Mouse (Mus musculus) stomach, embryonic 15.5 days (tissue): ENCODE measurements around the gene Arhgap27. TPM values are rescaled to one million over a fixed set of nuclear protein-coding genes. Genes with fewer than 3 reads are reported as not detected.
A peak's percentile ranks its signal among the peaks of the same experiment; 100 is the strongest.

Experiments used
- ATAC-seq: fragments of 200-750 bp; cut with Nextera tagmentation; 2 replicates; pipeline ENCODE4 v1.8.0; 2017; ENCODE audit warnings: low read depth, moderate number of reproducible peaks, moderate TSS enrichment; ENCODE audit not compliant: insufficient read depth, low FRiP score
- H3K27ac ChIP-seq: fragments of 300-500 bp; sonication (generic); 2 replicates; pipeline ENCODE4 v1.5.1; 2015; ENCODE audit warnings: mild to moderate bottlenecking, inconsistent platforms
- H3K27me3 ChIP-seq: fragments of 300-500 bp; sonication (generic); replicated peaks from 2 replicates; pipeline ENCODE4 v1.6.1; 2015; ENCODE audit warnings: inconsistent platforms
- H3K36me3 ChIP-seq: fragments of 300-500 bp; sonication (generic); 2 replicates; pipeline ENCODE4 v1.6.1; 2015; ENCODE audit warnings: inconsistent platforms
- H3K4me1 ChIP-seq: fragments of 300-500 bp; sonication (generic); 2 replicates; pipeline ENCODE4 v1.6.1; 2015; ENCODE audit warnings: inconsistent platforms
- H3K4me2 ChIP-seq: fragments of 300-500 bp; sonication (generic); 2 replicates; pipeline ENCODE4 v1.6.1; 2015; ENCODE audit warnings: mild to moderate bottlenecking, inconsistent platforms
- H3K4me3 ChIP-seq: fragments of 300-500 bp; sonication (generic); replicated peaks from 2 replicates; pipeline ENCODE4 v1.5.1; 2015; ENCODE audit warnings: inconsistent platforms
- H3K9ac ChIP-seq: fragments of 300-500 bp; sonication (generic); 2 replicates; pipeline ENCODE4 v1.6.1; 2015; ENCODE audit warnings: inconsistent platforms
- H3K9me3 ChIP-seq: fragments of 300-500 bp; sonication (generic); 2 replicates; pipeline ENCODE4 v1.6.1; 2016; ENCODE audit warnings: inconsistent platforms
- WGBS: fragments of 180-500 bp; shearing (Covaris S2); methylation state at CpG from one replicate; pipeline ENCODE4 v1.1.7; 2015; 5-methylcytosine and 5-hydroxymethylcytosine counted together
- polyA plus RNA-seq: library from polyadenylated mRNA; unstranded; fragments of >200 nt; fragmentation: Nextera tagmentation; extraction: Ambion mirVana; gene quantifications from 2 replicates; pipeline ENCODE4 v1.2.1, GENCODE M21; 2015

The Arhgap27 gene
- polyA plus RNA-seq, 1 experiment from 2014 or later = 21.5 TPM

GRCm38 (mm10) chr11:103285951-103286350, 77.5 kb downstream of the Arhgap27 start:
- peak; percentile 43; the same call in 1 of the 2 replicates for ATAC-seq
- Histone ChIP-seq H3K4me2 (no peak overlapping the region), H3K36me3 (no peaks in the 10 kb centered on the region), H3K4me3 (no peak overlapping the region), H3K27me3 (no peaks in the 10 kb centered on the region), H3K9ac (no peak overlapping the region), H3K9me3 (no peaks in the 10 kb centered on the region), H3K27ac (peak overlapping the region; percentile 11; the same call in 1 of the 2 replicates), H3K4me1 (peaks cover 11% of the 10 kb centered on the region; the same call in 1 of the 2 replicates)
- 18% methylated on average over 6 of the region's 6 CpGs for WGBS

- H3K36me3 ChIP-seq = no peaks in the 10 kb centered on the region
- ATAC-seq = no peak
- WGBS = 75% methylated on average over 10 of the region's 10 CpGs
- no peak overlapping the region; the same call in 1 of the 2 replicates for H3K27ac ChIP-seq
- H3K4me3 ChIP-seq = no peak overlapping the region
- H3K27me3 ChIP-seq = no peaks in the 10 kb centered on the region
- no peak overlapping the region for H3K9ac ChIP-seq
- no peak overlapping the region for H3K4me2 ChIP-seq
- H3K4me1 ChIP-seq = peaks cover 11% of the 10 kb centered on the region; the same call in 1 of the 2 replicates
- H3K9me3 ChIP-seq = no peaks in the 10 kb centered on the region
These were observed 78.2 kb downstream of the Arhgap27 start for GRCm38 (mm10) chr11:103285276-103285675.

- no peak for ATAC-seq
- no peak overlapping the region for H3K9ac ChIP-seq
- no peaks in the 10 kb centered on the region for H3K9me3 ChIP-seq
- peaks cover 7% of the 10 kb centered on the region; the same call in 1 of the 2 replicates for H3K4me1 ChIP-seq
- no peaks in the 10 kb centered on the region for H3K27me3 ChIP-seq
- WGBS = 57% methylated on average over 7 of the region's 7 CpGs
- no peaks in the 10 kb centered on the region for H3K36me3 ChIP-seq
- no peak overlapping the region for H3K4me2 ChIP-seq
- no peak overlapping the region for H3K4me3 ChIP-seq
- H3K27ac ChIP-seq = no peak overlapping the region
These were observed 81.7 kb downstream of the Arhgap27 start for GRCm38 (mm10) chr11:103281784-103282183.

Other genes starting within 250 kb of the Arhgap27 start
- gene Hexim1, start 247.5 kb downstream of the Arhgap27 start, polyA plus RNA-seq = 5.1 and 5.4 TPM in 2 replicates
- gene Hexim2, start 231.3 kb downstream of the Arhgap27 start, polyA plus RNA-seq = 6.8 and 8.7 TPM in 2 replicates
- 3.8 and 4.0 TPM in 2 replicates for gene Fmnl1, start 192.6 kb downstream of the Arhgap27 start, polyA plus RNA-seq
- gene 1700023F06Rik, start 155.1 kb downstream of the Arhgap27 start, polyA plus RNA-seq = 1.0 and 1.4 TPM in 2 replicates
- not detected in 2 replicates for gene Spata32, start 145.3 kb downstream of the Arhgap27 start, polyA plus RNA-seq
- 3.6 and 3.8 TPM in 2 replicates for gene Map3k14, start 96.2 kb downstream of the Arhgap27 start, polyA plus RNA-seq
- gene Plekhm1, start 49.0 kb upstream of the Arhgap27 start, polyA plus RNA-seq = 5.9 and 6.2 TPM in 2 replicates
- gene Lrrc37a, start 140.9 kb upstream of the Arhgap27 start, polyA plus RNA-seq = not detected in 2 replicates